Mouse (Mus musculus) neural tube, postnatal 0 days (tissue): ENCODE results near the gene Gm49366. TPM values are rescaled to one million over a fixed set of nuclear protein-coding genes. Genes with fewer than 3 reads are reported as not detected.

Experiments
- polyA plus RNA-seq: library from polyadenylated mRNA; unstranded; fragments of >200 nt; fragmentation: Nextera tagmentation; extraction: Ambion mirVana; gene quantifications from 2 replicates; pipeline ENCODE4 v1.2.1, GENCODE M21; 2015

Gm49366 gene
- polyA plus RNA-seq = not detected in 2 replicates

DNA sequence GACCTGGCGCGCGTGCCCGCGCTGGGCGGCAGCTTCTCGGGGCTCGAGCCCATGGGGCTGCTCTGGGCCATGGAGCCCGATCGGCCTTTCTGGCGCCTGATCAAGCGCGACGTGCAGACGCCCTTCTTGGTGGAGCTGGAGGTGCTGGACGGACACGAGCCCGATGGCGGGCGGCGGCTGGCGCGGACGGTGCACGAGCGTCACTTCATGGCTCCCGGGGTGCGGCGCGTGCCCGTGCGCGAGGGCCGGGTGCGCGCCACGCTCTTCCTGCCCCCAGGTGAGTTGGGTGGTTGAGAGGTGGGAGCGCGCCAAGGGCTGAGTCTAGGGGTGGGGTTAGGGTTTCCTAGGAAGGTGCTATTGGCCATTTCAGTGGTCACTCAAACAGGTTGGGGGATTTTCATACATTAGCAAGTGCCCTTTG is at the start of gene Gm49366:
Gene Gm49366 (plus strand): TSS at position 245 of the 421 bp plus-strand sequence.

GRCm38 (mm10) chr12:84009171-84009965 is 29.4 kb upstream of the Gm49366 start, which contains the start of gene Acot1:
Acot1 (plus strand) TSS chr12:84009490.

DNA sequence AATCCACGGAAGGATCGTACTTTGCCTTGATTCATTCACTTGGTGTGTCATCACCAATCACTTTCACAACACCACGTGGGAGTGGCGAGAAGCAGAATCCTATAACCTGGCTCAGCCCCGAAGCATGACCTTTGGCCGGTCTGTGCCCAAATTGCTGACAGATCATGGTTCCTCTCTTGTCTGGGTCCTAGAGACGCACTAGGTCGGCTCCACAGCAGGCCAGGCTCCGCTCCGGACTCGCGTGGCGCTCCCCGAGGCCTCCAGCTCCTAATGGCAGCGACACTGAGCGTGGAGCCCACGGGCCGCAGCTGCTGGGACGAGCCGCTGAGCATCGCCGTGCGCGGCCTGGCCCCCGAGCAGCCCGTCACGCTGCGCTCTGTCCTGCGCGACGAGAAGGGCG is 494 bp upstream of the Gm49366 start, which contains the start of gene Acot4:
Gene Acot4 (plus strand): TSS at position 139 of the 400 bp plus-strand sequence.

GRCm38 (mm10) chr12:84051937-84052474 is 13.3 kb downstream of the Gm49366 start, which contains the start of gene Acot3:
Acot3 (plus strand) TSS chr12:84052144.

DNA sequence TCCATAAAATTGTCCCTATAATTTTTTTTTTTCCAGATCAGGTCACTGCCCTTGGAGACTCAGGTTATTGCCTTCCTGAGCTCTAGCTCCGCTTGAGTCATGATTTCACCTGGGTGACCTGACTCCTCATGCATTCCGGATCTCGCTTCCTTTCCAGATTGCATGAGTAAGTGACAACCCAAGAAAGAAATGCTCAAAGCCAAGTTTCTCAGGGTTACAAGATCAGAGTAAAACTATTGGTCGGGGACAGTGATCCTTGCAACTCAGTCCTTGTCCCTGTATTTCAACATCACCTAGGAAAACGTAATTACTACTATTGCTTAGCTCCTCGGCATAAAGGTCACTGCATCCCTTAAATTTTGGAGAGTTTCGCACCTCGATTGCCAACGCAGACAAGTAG is 30.3 kb downstream of the Gm49366 start, which contains the start of gene Acot5:
Gene Acot5 (plus strand): TSS at position 340 of the 400 bp plus-strand sequence.

DNA sequence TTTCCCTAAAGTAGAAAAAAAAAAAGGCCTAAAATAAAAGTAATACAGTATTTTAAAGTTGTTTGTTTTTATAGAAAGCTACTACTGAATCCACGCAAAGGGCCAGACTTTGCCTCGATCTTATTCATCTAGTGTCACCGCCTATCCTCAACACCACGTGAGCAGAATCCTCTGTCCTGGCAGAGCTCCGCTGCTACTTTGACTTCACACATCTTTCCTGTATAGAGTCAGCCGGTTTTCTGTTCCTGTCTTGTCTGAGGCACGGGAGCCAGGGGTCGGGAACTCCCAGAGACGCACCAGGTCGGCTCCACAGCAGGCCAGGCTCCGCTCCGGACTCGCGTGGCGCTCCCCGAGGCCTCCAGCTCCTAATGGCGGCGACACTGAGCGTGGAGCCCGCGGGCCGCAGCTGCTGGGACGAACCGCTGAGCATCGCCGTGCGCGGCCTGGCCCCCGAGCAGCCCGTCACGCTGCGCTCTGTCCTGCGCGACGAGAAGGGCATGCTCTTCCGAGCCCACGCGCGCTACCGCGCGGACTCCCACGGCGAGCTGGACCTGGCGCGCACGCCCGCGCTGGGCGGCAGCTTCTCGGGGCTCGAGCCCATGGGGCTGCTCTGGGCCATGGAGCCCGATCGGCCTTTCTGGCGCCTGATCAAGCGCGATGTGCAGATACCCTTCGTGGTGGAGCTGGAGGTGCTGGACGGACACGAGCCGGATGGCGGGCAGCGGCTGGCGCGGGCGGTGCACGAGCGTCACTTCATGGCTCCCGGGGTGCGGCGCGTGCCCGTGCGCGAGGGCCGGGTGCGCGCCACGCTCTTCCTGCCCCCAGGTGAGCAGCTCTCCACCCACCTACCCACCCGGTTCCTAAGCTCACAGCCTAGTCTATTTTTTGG is 62.1 kb downstream of the Gm49366 start, which contains the start of gene Acot6:
Gene Acot6 (plus strand): TSS at position 51 of the 889 bp plus-strand sequence.

Other genes with a start within 250 kb of the Gm49366 start
- 9.9 and 12.6 TPM in 2 replicates for gene Numb, start 117.0 kb upstream of the Gm49366 start, polyA plus RNA-seq
- 10.9 and 11.4 TPM in 2 replicates for gene Riox1, start 88.3 kb upstream of the Gm49366 start, polyA plus RNA-seq
- 0.05 TPM in 1 of 2 replicates, not detected in the other for gene Heatr4, start 54.1 kb upstream of the Gm49366 start, polyA plus RNA-seq
- 24.2 and 26.1 TPM in 2 replicates for gene Acot2, start 51.1 kb upstream of the Gm49366 start, polyA plus RNA-seq
- 139 and 144 TPM in 2 replicates for gene Acot1, start 29.4 kb upstream of the Gm49366 start, polyA plus RNA-seq
- 0.84 and 1.6 TPM in 2 replicates for gene Acot4, start 556 bp upstream of the Gm49366 start, polyA plus RNA-seq
- 1.5 and 1.6 TPM in 2 replicates for gene Acot3, start 13.2 kb downstream of the Gm49366 start, polyA plus RNA-seq
- 3.4 TPM in 2 replicates for gene Acot5, start 30.4 kb downstream of the Gm49366 start, polyA plus RNA-seq
- 1.8 and 1.9 TPM in 2 replicates for gene Acot6, start 61.7 kb downstream of the Gm49366 start, polyA plus RNA-seq
- 8.2 and 11.2 TPM in 2 replicates for gene Dnal1, start 75.4 kb downstream of the Gm49366 start, polyA plus RNA-seq
- 4.1 and 4.5 TPM in 2 replicates for gene Pnma1, start 109.6 kb downstream of the Gm49366 start, polyA plus RNA-seq
- gene Elmsan1, start 179.9 kb downstream of the Gm49366 start, polyA plus RNA-seq = 3.7 and 4.1 TPM in 2 replicates
- gene Ptgr2, start 246.3 kb downstream of the Gm49366 start, polyA plus RNA-seq = 15.4 and 17.5 TPM in 2 replicates